Mouse (Mus musculus) spleen, postnatal 0 days (tissue): ENCODE data around the gene Wwox. TPM values are rescaled to one million over a fixed set of nuclear protein-coding genes. Genes with fewer than 3 reads are reported as not detected.

ENCODE experiments used
- polyA plus RNA-seq: library from polyadenylated mRNA; unstranded; fragments of >200 nt; fragmentation: Nextera tagmentation; extraction: Ambion mirVana; gene quantifications from 2 replicates; pipeline ENCODE4 v1.2.1, GENCODE M21; 2015

Gene Wwox
- 6.7 and 7.0 TPM in 2 replicates for polyA plus RNA-seq

DNA sequence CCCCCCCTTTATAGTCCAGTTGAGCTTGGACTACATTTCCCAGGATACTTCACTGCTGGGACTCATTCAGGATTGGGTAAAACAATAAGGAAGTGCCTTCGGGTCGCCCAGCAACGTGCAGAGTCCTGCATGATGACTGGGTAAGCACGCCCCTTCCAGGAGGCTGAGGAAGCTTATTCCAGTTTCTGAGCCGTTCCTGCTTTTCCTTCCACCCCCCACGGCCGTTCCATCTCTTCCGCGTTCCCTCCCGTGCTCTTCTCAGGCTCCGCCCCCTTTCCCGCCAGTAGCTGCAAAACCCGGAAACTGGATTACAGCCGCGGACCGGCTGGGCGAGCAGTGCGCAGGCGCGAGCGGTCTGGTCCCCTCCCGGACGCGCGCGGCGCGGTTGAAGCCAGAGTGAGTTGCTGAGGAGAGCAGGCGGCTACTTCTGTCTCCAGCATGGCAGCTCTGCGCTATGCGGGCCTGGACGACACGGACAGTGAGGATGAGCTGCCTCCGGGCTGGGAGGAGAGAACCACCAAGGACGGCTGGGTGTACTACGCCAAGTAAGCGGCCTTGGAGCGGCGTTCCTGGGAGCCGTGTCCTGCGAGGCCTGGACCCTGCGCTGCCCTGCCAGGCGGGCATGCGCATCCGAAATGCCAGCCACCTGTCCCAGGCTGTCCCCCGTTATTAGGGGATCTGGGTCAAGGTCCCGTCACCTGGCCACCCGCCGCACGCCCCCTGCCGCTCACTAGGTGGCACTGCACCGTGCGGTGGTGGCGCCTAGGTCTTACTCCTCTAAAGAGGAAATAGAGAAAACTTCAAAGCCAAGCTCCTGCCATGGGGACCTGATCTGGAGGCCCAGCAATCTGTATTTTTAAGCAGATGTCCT lies at the start of gene Wwox:
Wwox (plus strand) TSS at position 322 of the 871 bp plus-strand sequence.

GRCm38 (mm10) chr8:114417786-114418185 lies 21.7 kb upstream of the Wwox start, which contains the start of gene Clec3a:
Gene Clec3a (plus strand): TSS chr8:114418086.

Other genes starting within 250 kb of the Wwox start
- 0.04 and 0.27 TPM in 2 replicates for gene Vat1l, start 234.0 kb upstream of the Wwox start, polyA plus RNA-seq
- not detected in 2 replicates for gene Clec3a, start 21.6 kb upstream of the Wwox start, polyA plus RNA-seq